Mouse (Mus musculus): ENCODE data around the gene Zfp316. TPM values are rescaled to one million over a fixed set of nuclear protein-coding genes. Genes with fewer than 3 reads are reported as not detected.

Zfp316 gene
- polyA plus RNA-seq, 1 experiment from 2014 or later = 2.3 TPM

DNA sequence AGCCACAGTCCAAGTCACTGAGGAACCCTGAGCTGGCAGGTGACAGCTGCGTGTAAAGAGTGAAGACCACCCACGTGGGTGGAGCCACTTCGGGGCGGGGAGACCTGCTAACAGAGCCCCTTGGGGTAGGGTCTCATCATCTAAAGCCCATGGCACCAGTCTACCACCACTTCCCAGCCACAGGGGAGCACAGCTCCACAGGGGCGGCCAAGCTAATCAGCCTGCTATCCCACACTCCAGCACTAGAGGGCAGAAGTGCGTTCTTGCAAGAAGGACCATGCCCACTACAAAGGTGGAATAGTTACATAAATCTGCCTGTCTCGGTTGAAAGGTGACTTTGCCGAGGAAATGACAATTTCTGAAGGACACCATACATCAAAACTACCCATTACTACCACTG is 42.1 kb upstream of the Zfp316 start:
- H3K4me1 ChIP-seq (ENCODE audit: insufficient read depth) = 0 out of 2 replicates have a peak, but pooled peaks cover 4% of the 10 kb centered on the region
- TF ChIP-seq CTCF (IDR thresholded peaks at IDR 0.05; ENCODE audit: low read depth) = peak; percentile 86
- DNase-seq (peak; percentile 89), ATAC-seq (ENCODE audit: insufficient read depth) (no peak)
- peaks cover 68% of the 10 kb centered on the region for H3K36me3 ChIP-seq (ENCODE audit: insufficient read depth)
- no peak overlapping the region for H3K4me2 ChIP-seq
- no peaks in the 10 kb centered on the region for H3K9me3 ChIP-seq (ENCODE audit: low read depth, low read length)
- no peaks in the 10 kb centered on the region for H3K27me3 ChIP-seq (ENCODE audit: insufficient read depth, low read length)
- 63% methylated on average over 8 of the region's 8 CpGs for WGBS
- H3K4me3 ChIP-seq (ENCODE audit: low read depth, low read length) = no peak overlapping the region
- no peak overlapping the region for H3K9ac ChIP-seq
- H3K27ac ChIP-seq (ENCODE audit: low read depth) = no peak overlapping the region

DNA sequence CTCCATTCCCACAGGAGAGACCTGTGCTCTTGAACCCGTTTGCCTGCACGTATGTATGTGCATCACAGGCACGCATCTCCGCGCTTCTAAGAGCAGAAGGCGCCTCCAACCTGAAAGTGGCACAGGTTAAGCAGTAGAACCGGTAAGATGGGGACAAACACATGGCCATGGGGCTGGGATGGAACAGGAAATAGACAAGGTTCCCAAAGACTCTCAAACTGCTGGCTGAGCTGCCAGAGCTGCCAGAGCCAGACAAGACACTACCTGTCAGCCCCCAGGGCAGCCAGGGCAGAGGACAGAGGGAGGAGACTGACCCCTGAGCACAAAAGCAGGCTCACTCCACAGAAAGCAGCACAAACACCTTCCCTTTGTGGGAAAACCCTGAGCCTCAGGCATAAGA is 40.1 kb upstream of the Zfp316 start:
- H3K9ac ChIP-seq = no peak overlapping the region
- 0 out of 2 replicates have a peak, but pooled peaks cover 4% of the 10 kb centered on the region for H3K4me1 ChIP-seq (ENCODE audit: insufficient read depth)
- H3K36me3 ChIP-seq (ENCODE audit: insufficient read depth) = peaks cover 76% of the 10 kb centered on the region
- no peak overlapping the region for H3K27ac ChIP-seq (ENCODE audit: low read depth)
- H3K27me3 ChIP-seq (ENCODE audit: insufficient read depth, low read length) = no peaks in the 10 kb centered on the region
- ATAC-seq (ENCODE audit: insufficient read depth) (no peak), DNase-seq (no peak)
- TF ChIP-seq CTCF (IDR thresholded peaks at IDR 0.05; ENCODE audit: low read depth) = no peak
- 93% methylated on average over 7 of the region's 7 CpGs for WGBS
- no peak overlapping the region for H3K4me3 ChIP-seq (ENCODE audit: low read depth, low read length)
- no peak overlapping the region for H3K4me2 ChIP-seq
- H3K9me3 ChIP-seq (ENCODE audit: low read depth, low read length) = no peaks in the 10 kb centered on the region

DNA sequence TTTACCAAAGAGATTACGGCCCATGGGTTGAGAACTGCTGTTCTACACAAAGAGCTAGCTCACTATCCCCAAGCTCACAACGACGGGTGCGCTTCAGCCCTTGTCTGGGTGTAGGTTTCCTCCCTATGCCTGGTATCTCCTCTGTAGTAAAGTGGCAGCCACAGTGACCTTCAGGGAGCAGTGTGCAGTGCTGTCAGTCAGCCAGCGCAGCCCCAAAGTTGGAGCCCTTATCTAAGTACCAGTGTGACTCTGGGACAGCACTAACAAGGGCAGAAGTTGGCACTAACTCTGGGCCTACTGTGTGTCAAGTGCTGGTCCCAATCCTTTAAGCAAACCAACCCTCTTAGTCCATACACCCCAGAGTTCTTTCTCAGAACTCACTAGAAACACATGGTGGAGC is 39.0 kb upstream of the Zfp316 start:
- no peak for TF ChIP-seq CTCF (IDR thresholded peaks at IDR 0.05; ENCODE audit: low read depth)
- DNase-seq (no peak), ATAC-seq (ENCODE audit: insufficient read depth) (0 out of 2 replicates have a peak, but pooled peaks have one; percentile 32)
- Histone ChIP-seq H3K27me3 (ENCODE audit: insufficient read depth, low read length) (no peaks in the 10 kb centered on the region), H3K9me3 (ENCODE audit: low read depth, low read length) (no peaks in the 10 kb centered on the region), H3K9ac (no peak overlapping the region), H3K4me1 (ENCODE audit: insufficient read depth) (0 out of 2 replicates have a peak, but pooled peaks cover under 1% of the 10 kb centered on the region), H3K4me3 (ENCODE audit: low read depth, low read length) (no peak overlapping the region), H3K36me3 (ENCODE audit: insufficient read depth) (peaks cover 85% of the 10 kb centered on the region), H3K27ac (ENCODE audit: low read depth) (no peak overlapping the region), H3K4me2 (no peak overlapping the region)
- WGBS = 67% methylated on average over 5 of the region's 5 CpGs

DNA sequence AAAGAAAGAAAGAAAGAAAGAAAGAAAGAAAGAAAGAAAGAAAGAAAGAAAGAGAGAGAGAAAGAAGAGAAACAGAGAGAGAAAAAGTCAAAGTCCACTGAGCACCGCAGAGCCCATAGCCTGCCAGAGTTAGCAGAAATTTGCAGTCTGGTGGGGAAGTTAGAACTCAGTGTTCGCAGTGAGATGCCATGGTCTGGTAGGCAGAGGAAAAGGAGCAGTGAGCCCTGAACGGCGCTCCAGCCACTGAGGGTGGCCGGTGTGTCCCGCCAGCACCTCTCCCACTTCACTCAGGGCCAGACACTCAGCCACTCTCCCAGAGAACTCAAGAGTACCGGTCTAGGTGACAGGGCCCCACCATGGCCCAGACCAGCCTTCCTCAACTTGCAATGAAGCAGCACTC is 34.4 kb upstream of the Zfp316 start:
- Histone ChIP-seq H3K4me2 (no peak overlapping the region), H3K9ac (no peak overlapping the region), H3K4me1 (ENCODE audit: insufficient read depth) (no peaks in the 10 kb centered on the region), H3K27ac (ENCODE audit: low read depth) (no peak overlapping the region), H3K4me3 (ENCODE audit: low read depth, low read length) (no peak overlapping the region), H3K27me3 (ENCODE audit: insufficient read depth, low read length) (no peaks in the 10 kb centered on the region), H3K36me3 (ENCODE audit: insufficient read depth) (peaks cover 97% of the 10 kb centered on the region), H3K9me3 (ENCODE audit: low read depth, low read length) (no peaks in the 10 kb centered on the region)
- 86% methylated on average over 7 of the region's 7 CpGs for WGBS
- ATAC-seq (ENCODE audit: insufficient read depth) (no peak), DNase-seq (no peak)
- TF ChIP-seq CTCF (IDR thresholded peaks at IDR 0.05; ENCODE audit: low read depth) = no peak

DNA sequence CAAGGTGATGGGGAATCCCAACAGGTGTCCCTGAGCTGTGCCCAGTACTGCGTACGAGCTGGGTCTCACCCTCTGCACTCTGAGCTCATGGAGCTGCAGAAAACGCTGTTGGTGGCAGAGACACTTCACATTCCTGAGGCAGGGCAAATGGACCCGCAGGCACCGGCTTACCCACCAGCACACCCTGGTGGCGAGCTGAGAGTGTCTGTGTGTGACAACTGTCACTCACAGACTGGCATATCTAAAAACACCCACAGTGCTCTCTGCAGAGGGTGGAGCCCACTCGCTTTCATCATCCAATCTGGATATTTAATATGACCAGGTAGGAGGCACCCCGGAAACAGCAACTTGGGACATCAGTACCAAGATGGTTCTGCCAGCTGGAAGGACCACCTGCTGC is 31.5 kb upstream of the Zfp316 start:
- peak; percentile 64 for TF ChIP-seq CTCF (IDR thresholded peaks at IDR 0.05; ENCODE audit: low read depth)
- H3K36me3 ChIP-seq (ENCODE audit: insufficient read depth) = peaks cover 73% of the 10 kb centered on the region
- 71% methylated on average over 8 of the region's 8 CpGs for WGBS
- no peaks in the 10 kb centered on the region for H3K9me3 ChIP-seq (ENCODE audit: low read depth, low read length)
- H3K4me1 ChIP-seq (ENCODE audit: insufficient read depth) = peaks cover 8% of the 10 kb centered on the region; the same call in 1 of the 2 replicates
- no peak overlapping the region for H3K27ac ChIP-seq (ENCODE audit: low read depth)
- no peak overlapping the region for H3K4me2 ChIP-seq
- DNase-seq (peak; percentile 39), ATAC-seq (ENCODE audit: insufficient read depth) (no peak)
- no peaks in the 10 kb centered on the region for H3K27me3 ChIP-seq (ENCODE audit: insufficient read depth, low read length)
- no peak overlapping the region for H3K4me3 ChIP-seq (ENCODE audit: low read depth, low read length)
- no peak overlapping the region for H3K9ac ChIP-seq

DNA sequence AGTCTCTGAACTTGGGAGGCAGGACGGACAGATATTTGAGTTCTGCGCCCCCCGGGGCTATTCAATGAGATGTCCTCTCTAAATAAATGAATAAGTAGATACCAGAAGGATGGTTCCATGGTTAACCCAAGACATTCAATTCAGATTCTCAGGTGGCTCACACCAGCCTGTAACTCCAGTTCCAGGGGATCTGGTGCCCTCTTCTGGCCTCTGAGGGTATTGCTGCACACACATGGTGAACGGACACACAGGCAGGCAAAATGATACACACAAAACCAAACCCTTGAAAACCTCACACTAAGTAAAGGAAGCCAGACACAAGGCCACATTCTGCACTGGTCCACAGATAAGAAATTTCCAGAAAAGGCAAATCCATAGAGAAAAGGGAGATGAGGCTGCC is 29.9 kb upstream of the Zfp316 start:
- ATAC-seq (ENCODE audit: insufficient read depth) = no peak
- H3K36me3 ChIP-seq (ENCODE audit: insufficient read depth) = peaks cover 57% of the 10 kb centered on the region
- 90% methylated on average over 4 of the region's 4 CpGs for WGBS

DNA sequence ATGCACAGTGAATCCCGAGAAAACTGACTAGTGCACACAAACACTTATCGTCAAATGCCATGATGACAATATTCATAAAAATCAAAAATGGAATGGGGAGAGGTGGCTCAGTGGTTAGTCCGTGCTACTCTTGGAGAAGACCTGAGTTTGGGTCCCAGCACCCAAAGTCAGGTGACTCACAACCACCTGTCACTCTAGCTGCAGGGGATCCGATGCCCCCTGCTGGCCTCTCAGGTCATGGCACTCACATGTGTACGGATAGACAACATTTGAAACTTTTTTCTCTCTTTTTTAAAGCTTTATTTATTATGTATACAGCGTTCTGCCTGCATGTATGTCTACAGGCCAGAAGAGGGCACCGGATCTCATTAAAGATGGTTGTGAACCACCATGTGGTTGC is 28.6 kb upstream of the Zfp316 start:
- H3K27me3 ChIP-seq (ENCODE audit: insufficient read depth, low read length) = peaks cover 13% of the 10 kb centered on the region
- no peaks in the 10 kb centered on the region for H3K9me3 ChIP-seq (ENCODE audit: low read depth, low read length)
- peak; percentile 54 for TF ChIP-seq CTCF (IDR thresholded peaks at IDR 0.05; ENCODE audit: low read depth)
- H3K4me2 ChIP-seq = no peak overlapping the region
- 81% methylated on average over 7 of the region's 7 CpGs for WGBS
- H3K27ac ChIP-seq (ENCODE audit: low read depth) = no peak overlapping the region
- peaks cover 46% of the 10 kb centered on the region for H3K36me3 ChIP-seq (ENCODE audit: insufficient read depth)
- peaks cover 8% of the 10 kb centered on the region; the same call in 1 of the 2 replicates for H3K4me1 ChIP-seq (ENCODE audit: insufficient read depth)
- no peak for ATAC-seq (ENCODE audit: insufficient read depth)
- DNase-seq = peak; percentile 39
- no peak overlapping the region for H3K9ac ChIP-seq
- no peak overlapping the region for H3K4me3 ChIP-seq (ENCODE audit: low read depth, low read length)

More for the DNA sequence above, 29.9 kb upstream of the Zfp316 start:
- no peak overlapping the region for H3K4me3 ChIP-seq (ENCODE audit: low read depth, low read length)
- H3K27ac ChIP-seq (ENCODE audit: low read depth) = no peak overlapping the region
- H3K9ac ChIP-seq = no peak overlapping the region
- peak; percentile 69 for DNase-seq
- H3K27me3 ChIP-seq (ENCODE audit: insufficient read depth, low read length) = peaks cover under 1% of the 10 kb centered on the region; the same call in 1 of the 2 replicates
- no peaks in the 10 kb centered on the region for H3K9me3 ChIP-seq (ENCODE audit: low read depth, low read length)
- no peak overlapping the region for H3K4me2 ChIP-seq
- TF ChIP-seq CTCF (IDR thresholded peaks at IDR 0.05; ENCODE audit: low read depth) = peak; percentile 83
- peaks cover 8% of the 10 kb centered on the region; the same call in 1 of the 2 replicates for H3K4me1 ChIP-seq (ENCODE audit: insufficient read depth)
